Mouse (Mus musculus) embryonic fibroblast, embryonic 13.5 days (primary cell): ENCODE results near the gene Cysrt1.

Source experiments
- CTCF ChIP-seq: IDR thresholded peaks from 2 replicates; pipeline ENCODE4 v1.5.1; 2011; ENCODE audit warnings: mild to moderate bottlenecking, control low read depth, low read length, moderate library complexity, borderline replicate concordance; ENCODE audit not compliant: insufficient read depth
- POLR2A ChIP-seq: IDR thresholded peaks from 2 replicates; pipeline ENCODE4 v1.6.1; 2011; ENCODE audit warnings: low read depth, mild to moderate bottlenecking, control low read depth, low read length, moderate library complexity

DNA sequence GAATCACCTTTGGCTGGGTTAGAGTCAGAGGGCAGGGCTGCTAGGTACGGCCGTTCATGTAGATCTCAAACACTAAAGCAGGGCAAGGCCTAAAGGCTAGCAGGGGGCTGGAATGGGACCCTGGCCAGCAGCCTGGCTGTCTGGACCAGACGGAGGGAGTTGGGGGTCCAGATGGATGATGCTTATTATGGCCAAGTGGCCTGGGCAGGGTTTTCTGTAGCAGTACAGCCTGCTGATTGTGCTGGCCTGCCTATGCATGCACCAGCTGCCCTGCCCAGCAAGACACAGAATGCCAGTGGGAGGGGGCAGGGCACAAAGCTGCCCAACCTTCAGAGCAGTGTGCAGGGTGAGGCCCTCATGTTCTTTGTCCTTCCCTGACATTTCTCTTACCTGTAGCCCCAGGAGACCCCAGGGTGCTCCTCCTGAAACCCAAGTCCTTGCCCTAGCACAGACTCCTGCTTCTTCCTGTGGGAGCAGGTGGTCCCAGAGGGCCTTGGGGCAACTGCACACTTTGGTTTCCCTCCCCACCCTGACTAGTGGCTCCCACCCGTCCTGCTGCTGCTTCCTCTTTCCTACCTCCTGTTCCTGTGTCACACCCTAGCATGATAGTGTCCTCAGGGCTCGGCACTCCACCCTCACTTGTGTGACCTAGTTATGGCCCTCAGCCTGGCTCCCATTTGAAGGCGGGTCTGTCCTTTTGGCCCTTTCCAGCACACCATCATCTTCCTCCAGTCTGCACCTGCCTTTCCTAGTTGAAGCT lies 23.8 kb upstream of the Cysrt1 start:
- TF ChIP-seq POLR2A (no peak), CTCF (no peak)
